Mouse (Mus musculus) heart, postnatal 0 days (tissue): Measurements from ENCODE around the gene Pum2. TPM values are rescaled to one million over a fixed set of nuclear protein-coding genes. Genes with fewer than 3 reads are reported as not detected.
A peak's percentile ranks its signal among the peaks of the same experiment; 100 is the strongest.

Experiments
- ATAC-seq: fragments of 200-750 bp; cut with Nextera tagmentation; 2 replicates; pipeline ENCODE4 v1.8.0; 2017; ENCODE audit warnings: low read depth, moderate number of reproducible peaks, moderate library complexity; ENCODE audit not compliant: insufficient read depth
- DNase-seq: peaks from one replicate; pipeline ENCODE4 v3.0.0-alpha.2; 2016; ENCODE audit warnings: low spot score
- H3K27ac ChIP-seq: fragments of 300-500 bp; sonication (generic); 2 replicates; pipeline ENCODE4 v1.5.1; 2014; ENCODE audit warnings: low read depth, mild to moderate bottlenecking
- H3K27me3 ChIP-seq: fragments of 300-500 bp; sonication (generic); 2 replicates; pipeline ENCODE4 v1.6.1; 2014; ENCODE audit warnings: low read length, mixed read lengths; ENCODE audit not compliant: control insufficient read depth, insufficient read depth
- H3K36me3 ChIP-seq: fragments of 300-500 bp; sonication (generic); replicated peaks from 2 replicates; pipeline ENCODE4 v1.6.1; 2014; ENCODE audit warnings: low read length, mixed read lengths; ENCODE audit not compliant: control insufficient read depth, insufficient read depth
- H3K4me1 ChIP-seq: fragments of 300-500 bp; sonication (generic); 2 replicates; pipeline ENCODE4 v1.6.1; 2014; ENCODE audit warnings: antibody characterized with exemption; ENCODE audit not compliant: control insufficient read depth, insufficient read depth
- H3K4me2 ChIP-seq: fragments of 300-500 bp; sonication (generic); 2 replicates; pipeline ENCODE4 v1.6.1; 2014; ENCODE audit warnings: low read depth, mild to moderate bottlenecking, low read length, moderate library complexity
- H3K4me3 ChIP-seq: fragments of 300-500 bp; sonication (generic); 2 replicates; pipeline ENCODE4 v1.5.1; 2014; ENCODE audit warnings: low read depth, low read length
- H3K9ac ChIP-seq: fragments of 300-500 bp; sonication (generic); replicated peaks from 2 replicates; pipeline ENCODE4 v1.6.1; 2014; ENCODE audit warnings: low read depth, low read length, mixed read lengths
- H3K9me3 ChIP-seq: fragments of 300-500 bp; sonication (generic); replicated peaks from 2 replicates; pipeline ENCODE4 v1.6.1; 2016; ENCODE audit warnings: low read length; ENCODE audit not compliant: control insufficient read depth
- CTCF ChIP-seq: IDR thresholded peaks from 2 replicates; pipeline ENCODE4 v1.5.1; 2016; ENCODE audit warnings: antibody characterized with exemption, control low read depth, low read depth
- EP300 ChIP-seq: IDR thresholded peaks from 2 replicates; pipeline ENCODE4 v1.6.1; 2016; ENCODE audit warnings: antibody characterized with exemption, low read depth
- WGBS: fragments of 180-500 bp; shearing (Covaris S2); extraction: QIAGEN DNeasy Blood & Tissue Kit; methylation state at CpG from one replicate; pipeline ENCODE4 v1.1.7; 2014; 5-methylcytosine and 5-hydroxymethylcytosine counted together
- polyA plus RNA-seq: library from polyadenylated mRNA; unstranded; fragments of >200 nt; fragmentation: Nextera tagmentation; extraction: Ambion mirVana; gene quantifications from 2 replicates; pipeline ENCODE4 v1.2.1, GENCODE M21; 2015
- total RNA-seq: library from RNA; depleted of rRNA; stranded (reverse); fragments of >200 nt; gene quantifications from 2 replicates; pipeline ENCODE4 v1.2.3, GENCODE M21; 2014; ENCODE audit warnings: low replicate concordance

The Pum2 gene
- total and polyA plus RNA-seq, 2 experiments from 2014 or later = 20.9 to 100 TPM

DNA sequence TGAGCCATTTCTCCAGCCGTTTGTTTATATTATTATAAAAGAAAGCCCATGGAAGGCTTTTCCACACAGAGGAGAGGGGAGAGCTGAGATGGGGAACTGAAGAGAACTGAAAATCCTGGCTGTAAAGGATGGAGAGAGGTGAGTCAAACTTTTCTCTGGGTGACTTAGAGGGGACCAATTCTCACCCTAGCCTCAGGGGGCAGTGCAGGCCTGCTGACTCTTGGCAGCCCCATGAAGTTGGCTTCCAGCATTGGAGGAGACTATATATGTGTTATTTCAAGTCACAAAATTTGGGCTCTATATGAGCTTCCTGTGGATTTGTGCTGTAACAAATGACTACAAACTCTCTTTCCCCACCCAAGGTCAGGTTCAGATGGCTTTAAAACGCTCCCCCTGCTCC, 88.7 kb downstream of the Pum2 start:
- Histone ChIP-seq H3K9me3 (no peaks in the 10 kb centered on the region), H3K4me1 (no peaks in the 10 kb centered on the region), H3K36me3 (no peaks in the 10 kb centered on the region), H3K4me2 (no peak overlapping the region), H3K4me3 (no peak overlapping the region), H3K27ac (no peak overlapping the region), H3K27me3 (no peaks in the 10 kb centered on the region), H3K9ac (no peak overlapping the region)
- no peak; the same call in 1 of the 2 replicates for ATAC-seq
- TF ChIP-seq EP300 (no peak), CTCF (peak; percentile 61)
- 80% methylated on average over 2 of the region's 2 CpGs for WGBS
- DNase-seq = no peak

DNA sequence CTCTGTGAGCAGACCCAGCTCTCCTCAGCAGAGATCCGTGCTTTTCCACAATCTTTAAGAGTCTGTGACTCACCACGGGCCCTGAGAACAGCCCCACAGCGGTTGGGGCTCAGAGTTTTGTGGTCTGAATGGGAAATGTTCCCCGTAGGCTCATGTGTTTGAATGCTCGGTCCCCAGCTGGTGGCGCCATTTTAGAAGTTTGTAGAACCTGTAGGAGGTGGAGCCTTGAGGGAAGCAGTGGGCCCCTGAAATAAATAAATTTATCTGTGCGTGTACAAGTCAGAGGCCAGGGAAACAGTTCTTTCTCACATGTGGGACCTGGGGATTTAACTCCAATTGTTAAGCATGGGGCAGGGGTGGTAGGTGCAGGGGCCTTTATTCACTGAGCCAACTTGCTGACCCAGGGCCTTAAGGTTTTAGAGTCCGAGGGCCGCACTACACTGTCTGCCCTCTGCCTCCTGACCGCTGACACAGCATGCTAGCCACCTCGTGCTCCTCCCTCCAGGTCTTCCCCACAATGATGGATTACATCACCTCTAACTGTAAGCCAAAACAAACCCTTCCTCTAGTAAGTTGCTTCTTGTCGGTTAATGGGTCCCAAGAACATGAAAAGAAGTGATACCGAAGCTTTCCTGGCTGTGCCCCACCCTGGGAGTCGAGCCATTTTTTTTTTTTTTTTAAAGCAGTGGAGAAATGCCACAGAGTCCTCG, 90.4 kb downstream of the Pum2 start:
- H3K27me3 ChIP-seq = no peaks in the 10 kb centered on the region
- no peak overlapping the region for H3K27ac ChIP-seq
- TF ChIP-seq CTCF = no peak
- no peak for TF ChIP-seq EP300
- 72% methylated on average over 15 of the region's 15 CpGs for WGBS
- no peak overlapping the region for H3K9ac ChIP-seq
- H3K4me3 ChIP-seq = no peak overlapping the region
- H3K4me2 ChIP-seq = no peak overlapping the region
- H3K4me1 ChIP-seq = no peaks in the 10 kb centered on the region
- no peaks in the 10 kb centered on the region for H3K9me3 ChIP-seq
- H3K36me3 ChIP-seq = no peaks in the 10 kb centered on the region
- no peak for DNase-seq
- no peak for ATAC-seq

DNA sequence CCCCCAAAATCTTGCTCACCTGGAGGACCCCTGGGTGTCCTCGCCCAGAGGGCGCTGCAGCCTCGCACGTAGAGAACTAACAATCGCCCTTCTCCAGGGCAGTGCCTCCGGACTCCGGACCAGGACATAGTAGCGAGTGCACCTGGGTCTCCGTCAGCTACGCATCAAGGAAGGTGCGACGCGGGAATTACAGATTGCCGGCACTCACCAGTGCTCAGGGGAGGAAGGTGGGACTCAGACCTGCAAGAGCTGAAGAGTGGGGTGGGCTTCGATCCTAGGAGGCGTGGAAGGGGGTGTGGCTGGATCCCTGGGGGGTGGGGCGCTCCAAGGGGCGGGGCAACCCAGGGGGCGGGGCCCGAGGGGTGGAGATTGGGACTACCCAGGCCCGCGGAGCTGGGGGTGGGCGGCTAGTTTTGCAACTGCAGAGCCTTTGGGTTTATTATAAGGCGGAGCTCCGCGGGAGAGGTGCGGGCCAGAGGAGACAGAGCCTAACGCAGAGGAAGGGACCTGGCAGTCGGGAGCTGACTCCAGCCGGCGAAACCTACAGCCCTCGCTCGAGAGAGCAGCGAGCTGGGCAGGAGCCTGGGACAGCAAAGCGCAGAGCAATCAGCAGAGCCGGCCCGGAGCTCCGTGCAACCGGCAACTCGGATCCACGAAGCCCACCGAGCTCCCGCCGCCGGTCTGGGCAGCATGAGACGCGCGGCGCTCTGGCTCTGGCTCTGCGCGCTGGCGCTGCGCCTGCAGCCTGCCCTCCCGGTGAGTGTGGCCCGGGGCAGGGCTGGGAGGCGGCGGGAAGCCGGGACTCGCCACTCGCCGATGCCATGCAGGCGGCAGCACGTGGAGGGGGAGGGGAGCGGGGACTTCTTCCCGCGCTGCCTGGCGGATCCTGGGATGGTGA, 97.3 kb downstream of the Pum2 start, which contains the start of gene Sdc1:
Sdc1 (plus strand) TSS at position 378 of the 898 bp plus-strand sequence.
- Histone ChIP-seq H3K27me3 (no peaks in the 10 kb centered on the region), H3K27ac (peak within 1 kb of the TSS; percentile 47), H3K36me3 (no peaks in the 10 kb centered on the region), H3K9ac (peak within 1 kb of the TSS; percentile 74), H3K4me3 (peak within 1 kb of the TSS; percentile 85), H3K4me1 (0 out of 2 replicates have a peak, but pooled peaks cover 4% of the 10 kb centered on the region), H3K9me3 (no peaks in the 10 kb centered on the region), H3K4me2 (peak within 1 kb of the TSS; percentile 100)
- TF ChIP-seq EP300 (no peak), CTCF (peak; percentile 39)
- ATAC-seq (peak; percentile 73), DNase-seq (peak; percentile 51)
- under 1% methylated on average over 66 of the region's 67 CpGs for WGBS

DNA sequence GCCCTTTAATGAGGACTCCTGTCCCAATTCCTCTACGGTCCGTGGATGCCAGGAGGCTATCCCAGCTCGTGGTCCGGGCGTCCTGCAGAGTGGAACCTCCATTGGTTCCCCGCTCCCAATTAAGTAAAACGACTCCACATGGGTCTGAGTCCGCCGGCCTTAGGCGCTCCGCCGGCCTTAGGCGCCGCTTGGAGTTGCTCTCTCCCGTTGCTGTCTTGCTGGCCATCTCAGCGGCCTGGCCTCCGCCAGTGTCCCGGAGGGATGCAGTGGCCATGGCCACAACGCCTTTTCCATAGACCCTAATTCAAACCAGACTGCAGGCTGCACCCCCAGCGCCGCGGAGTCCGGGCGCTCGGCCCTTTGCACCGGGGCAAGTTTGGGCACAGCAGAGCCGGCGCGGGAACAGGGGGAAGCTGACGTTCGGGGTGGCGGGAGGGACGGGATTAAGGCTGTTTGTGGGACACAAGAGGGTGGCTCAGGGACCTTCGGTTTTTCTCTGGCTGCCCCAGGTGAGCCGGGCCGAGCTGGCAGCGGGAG, 98.0 kb downstream of the Pum2 start:
- no peak for DNase-seq
- WGBS = under 1% methylated on average over 36 of the region's 37 CpGs
- H3K27me3 ChIP-seq = no peaks in the 10 kb centered on the region

DNA sequence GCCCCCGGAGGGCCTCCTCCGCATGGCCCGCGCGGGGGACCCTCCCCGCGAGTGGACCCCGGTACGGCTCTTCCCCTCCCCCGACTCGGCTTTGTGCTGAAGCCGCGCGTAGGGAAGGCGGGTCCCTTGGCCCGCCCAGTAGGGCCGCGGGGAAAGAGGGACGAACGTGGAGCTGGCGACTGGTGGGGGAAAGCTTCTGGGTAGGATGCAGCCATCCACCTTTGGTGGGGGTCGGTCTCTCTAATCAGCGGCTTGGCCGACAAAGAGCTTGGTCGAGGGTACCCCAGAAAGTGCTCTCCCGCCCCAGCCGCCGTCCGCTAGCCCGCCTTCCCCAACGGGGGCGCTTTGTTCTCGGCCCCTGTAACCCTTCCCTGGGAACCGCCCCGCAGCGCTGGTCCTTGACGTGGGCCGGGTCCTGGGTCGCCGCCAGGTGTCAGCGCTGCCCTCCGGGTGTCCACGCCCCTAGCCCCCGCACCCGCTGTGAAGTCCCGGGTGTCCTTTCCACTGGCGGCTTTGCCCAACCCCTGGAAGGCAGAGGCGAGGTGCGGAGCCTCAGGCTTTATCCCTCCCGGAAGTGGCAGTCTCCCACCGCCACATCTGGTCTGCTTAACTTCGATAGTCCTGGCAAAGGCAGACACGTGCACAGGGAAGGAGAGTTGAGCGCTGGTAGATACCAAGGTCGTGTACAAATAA, 98.7 kb downstream of the Pum2 start:
- no peaks in the 10 kb centered on the region for H3K9me3 ChIP-seq
- H3K4me1 ChIP-seq = 0 out of 2 replicates have a peak, but pooled peaks cover 4% of the 10 kb centered on the region
- ATAC-seq = peak; percentile 34
- no peak for TF ChIP-seq EP300
- TF ChIP-seq CTCF = 0 out of 2 replicates have a peak, but pooled peaks have one; percentile 7
- peak overlapping the region; percentile 74 for H3K9ac ChIP-seq
- H3K36me3 ChIP-seq = no peaks in the 10 kb centered on the region
- peak overlapping the region; percentile 85 for H3K4me3 ChIP-seq
- WGBS = under 1% methylated on average over 44 of the region's 55 CpGs
- DNase-seq = peak; percentile 22
- H3K4me2 ChIP-seq = peak overlapping the region; percentile 100
- H3K27me3 ChIP-seq = no peaks in the 10 kb centered on the region
- H3K27ac ChIP-seq = peak overlapping the region; percentile 47

More for the DNA sequence above, 98.0 kb downstream of the Pum2 start:
- H3K4me2 ChIP-seq = peak overlapping the region; percentile 100
- peak overlapping the region; percentile 74 for H3K9ac ChIP-seq
- peak overlapping the region; percentile 47 for H3K27ac ChIP-seq
- H3K4me1 ChIP-seq = 0 out of 2 replicates have a peak, but pooled peaks cover 4% of the 10 kb centered on the region
- no peaks in the 10 kb centered on the region for H3K36me3 ChIP-seq
- peak overlapping the region; percentile 85 for H3K4me3 ChIP-seq
- ATAC-seq = peak; percentile 13
- H3K9me3 ChIP-seq = no peaks in the 10 kb centered on the region
- TF ChIP-seq CTCF = no peak
- no peak for TF ChIP-seq EP300
